Mouse (Mus musculus): ENCODE measurements around the gene Ring1.

The Ring1 gene

DNA sequence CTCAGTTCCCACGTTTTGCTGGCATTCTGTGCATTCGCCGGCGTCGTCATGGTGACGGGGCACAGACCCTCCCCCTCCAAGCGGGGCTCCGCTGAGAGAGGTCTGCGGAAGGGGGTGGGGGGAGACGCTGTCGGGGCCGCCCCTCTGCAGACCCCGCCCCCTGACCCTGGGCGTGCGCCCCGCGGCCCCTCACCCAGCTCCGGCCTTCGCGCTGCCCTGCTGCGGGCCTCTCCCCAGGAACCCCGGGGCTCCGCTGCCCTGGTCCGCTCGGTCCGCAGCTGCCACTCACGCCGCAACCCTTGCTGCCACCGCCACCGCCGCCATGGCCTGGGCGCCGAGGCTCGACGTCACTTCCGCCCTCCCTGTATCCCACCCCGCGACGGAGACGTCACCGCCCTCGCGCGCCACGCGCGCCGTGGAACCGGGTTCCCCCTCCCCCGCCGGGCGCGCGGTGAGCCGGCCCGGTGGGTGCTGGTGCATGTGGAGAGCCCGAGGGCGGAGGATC is at the start of gene Ring1:
Ring1 (minus strand) TSS at position 364 of the 505 bp plus-strand sequence.
- peak; percentile 90 for DNase-seq

DNA sequence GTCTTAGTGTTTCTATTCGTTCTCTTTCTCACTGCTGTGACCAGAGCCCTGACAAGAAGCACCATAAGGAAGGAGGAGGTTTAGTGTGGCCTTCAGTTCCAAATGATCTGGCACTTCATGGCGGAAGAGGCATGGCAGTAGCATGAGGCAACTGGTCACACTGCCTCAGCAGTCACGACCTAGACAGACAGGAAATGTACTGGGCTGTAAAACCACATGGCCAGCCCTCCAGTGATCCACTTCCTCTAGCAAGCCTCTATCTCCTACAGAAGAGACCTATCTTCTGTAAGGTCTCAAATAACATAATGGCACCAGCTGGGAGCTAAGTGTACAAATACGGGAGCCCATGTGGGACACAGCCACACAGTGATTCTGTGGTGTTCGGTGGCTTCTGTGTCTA is 47.6 kb upstream of the Ring1 start:
- no peak for DNase-seq

DNA sequence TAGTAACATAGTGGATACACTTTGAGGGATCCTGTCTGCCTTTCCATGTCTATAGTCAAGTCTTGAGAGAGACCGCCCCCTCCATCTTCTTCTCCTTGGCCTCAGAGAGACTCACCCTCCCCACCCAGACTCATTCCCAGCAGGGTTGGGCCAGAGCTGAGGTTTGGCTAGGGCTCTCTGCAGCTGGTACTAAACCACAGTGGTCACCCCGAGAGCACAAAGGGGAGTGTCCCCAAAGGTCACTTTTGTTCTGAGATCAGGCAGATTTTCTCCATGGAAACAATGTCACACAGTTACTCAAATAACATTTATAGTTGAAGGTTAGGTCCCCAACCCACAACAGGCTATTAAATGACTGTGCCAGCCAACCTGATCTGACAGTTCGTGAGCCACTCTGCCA is 44.4 kb upstream of the Ring1 start:
- no peak for DNase-seq

DNA sequence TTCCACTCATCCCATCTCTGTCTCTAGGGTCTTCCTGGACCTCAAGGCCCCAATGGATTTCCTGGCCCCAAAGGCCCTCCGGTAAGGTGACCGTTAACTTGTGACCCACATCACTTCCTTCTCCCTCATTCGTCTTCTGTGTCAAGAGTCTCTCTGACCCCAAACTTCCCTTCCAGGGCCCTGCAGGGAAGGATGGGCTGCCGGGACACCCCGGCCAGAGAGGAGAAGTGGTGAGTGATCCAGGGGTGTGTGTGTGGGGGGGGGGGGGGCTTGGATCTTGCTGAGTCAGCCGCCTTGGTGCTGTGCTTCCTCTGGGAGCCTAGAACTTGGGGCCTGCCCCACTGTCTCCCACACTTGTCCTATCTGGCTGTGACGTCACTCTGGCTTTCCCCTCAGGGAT is 32.7 kb upstream of the Ring1 start:
- DNase-seq: no peak

DNA sequence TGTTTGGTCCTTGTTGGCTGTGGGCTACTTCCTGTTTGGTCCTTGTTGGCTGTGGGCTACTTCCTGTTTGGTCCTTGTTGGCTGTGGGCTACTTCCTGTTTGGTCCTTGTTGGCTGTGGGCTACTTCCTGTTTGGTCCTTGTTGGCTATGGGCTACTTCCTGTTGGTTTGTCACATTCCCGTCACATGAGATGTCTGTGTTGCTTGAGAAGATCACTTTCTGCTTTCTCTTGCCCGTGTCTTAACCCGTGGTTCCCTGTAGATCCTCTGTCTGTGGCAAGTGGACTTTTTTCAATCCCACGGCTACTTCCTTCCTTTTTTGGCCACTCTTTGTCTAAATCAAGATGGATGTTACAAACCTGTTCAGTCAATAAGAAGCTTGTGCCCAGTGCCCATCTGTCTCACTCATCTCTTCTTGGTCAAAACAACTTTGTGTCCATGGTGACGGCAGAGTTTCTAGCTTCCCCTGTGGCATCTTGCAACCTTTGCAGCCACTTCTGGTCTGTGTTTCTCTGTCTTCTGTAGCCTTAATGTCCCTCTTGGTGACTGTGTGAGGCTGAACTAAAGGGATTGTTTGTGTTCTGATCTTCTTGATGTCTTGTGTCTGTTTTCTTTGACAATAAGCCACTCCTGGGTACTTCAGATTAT is 23.0 kb upstream of the Ring1 start:
- DNase-seq: no peak

DNA sequence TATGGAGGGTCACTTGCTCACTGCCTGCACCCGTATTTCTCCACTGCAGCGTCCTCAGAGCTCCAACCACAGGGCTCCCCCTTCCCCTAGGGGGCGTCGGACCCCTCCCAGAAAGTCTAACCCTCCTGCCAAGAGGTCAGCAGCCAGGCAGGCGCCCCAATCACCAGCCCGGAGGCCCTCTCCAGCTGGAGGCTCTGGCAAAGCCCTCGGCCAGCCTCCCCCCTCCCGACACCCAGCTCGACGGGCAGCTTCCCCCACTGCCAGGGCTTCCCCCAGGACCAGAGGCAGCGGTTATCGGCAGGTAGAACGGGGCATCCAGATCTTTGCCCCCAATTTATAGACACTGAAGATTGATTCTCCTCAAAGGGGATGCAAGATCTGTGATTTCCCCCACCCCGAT is 21.5 kb upstream of the Ring1 start:
- no peak for DNase-seq

DNA sequence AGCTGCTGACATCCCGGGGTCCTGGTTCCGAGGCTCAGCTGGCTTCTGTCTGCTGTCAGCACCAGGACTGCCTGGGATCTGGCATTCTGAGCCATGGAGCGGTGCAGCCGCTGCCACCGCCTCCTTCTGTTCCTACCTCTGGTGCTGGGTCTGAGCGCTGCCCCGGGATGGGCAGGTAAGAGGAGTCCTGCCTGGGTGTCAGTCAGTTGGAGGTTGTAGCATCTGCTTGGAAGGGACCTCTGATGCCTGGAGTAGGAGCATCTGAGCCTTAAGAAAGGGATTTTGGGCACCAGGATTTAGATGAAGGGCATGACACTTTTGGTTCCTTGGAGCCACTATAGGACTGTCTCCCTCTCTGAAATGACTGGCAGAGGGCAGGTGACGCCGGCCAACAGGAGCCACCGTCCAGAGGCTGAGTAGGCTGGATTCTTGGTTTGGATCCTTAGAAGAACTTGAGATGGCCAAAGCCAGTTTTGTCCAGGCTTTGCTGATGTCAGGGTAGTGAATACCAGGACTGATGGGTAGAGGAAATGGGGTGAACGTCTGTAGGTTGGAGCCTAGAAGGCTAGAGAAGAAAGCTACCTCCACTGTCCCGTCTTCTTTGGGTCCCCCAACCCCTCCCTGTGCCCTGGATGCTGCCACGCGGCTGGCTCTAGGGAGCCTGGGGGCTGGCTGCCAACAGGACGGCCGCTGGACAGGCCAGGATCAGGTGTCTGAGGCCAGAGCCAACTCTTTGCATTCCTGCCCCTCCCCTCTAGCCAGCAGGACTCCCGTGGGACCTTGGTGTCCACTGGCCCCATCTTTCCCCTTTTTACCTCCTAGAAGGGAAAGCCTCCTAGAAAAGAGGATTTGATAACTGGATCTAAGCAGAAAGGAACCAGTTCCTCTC is 15.3 kb upstream of the Ring1 start:
- DNase-seq: no peak

DNA sequence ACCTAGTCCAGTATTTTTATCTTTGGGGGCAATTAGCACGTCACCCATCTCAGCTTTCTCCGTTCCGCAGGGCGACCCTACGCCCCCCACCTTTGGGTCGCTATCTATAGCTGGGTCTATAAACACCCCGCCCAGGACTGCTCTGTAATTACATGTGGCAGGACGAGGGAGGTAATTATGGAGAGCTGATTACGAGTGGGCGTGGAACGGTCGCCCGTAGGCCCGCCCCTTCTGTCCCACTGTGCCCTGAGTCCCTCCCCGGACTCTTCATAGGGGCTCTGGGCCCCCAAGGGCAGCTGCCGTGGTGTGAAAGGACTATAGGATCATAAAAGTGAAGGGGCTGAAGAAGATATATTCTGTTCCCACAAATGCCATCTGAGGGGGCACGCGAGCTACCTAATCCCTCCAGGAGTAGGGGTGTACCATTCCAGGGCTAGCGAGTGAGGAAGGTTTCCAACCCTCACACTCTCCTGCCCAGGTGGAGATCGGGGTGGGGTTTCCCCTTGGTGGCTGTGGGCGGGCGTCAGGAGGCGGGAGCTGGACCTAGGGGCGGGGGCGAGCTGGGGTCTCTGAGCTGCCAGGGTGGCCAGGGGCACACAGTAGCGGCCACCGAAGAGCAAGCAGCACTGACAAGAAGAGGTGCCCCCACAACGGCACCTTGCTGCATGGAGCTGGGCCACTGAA is 14.5 kb upstream of the Ring1 start, which contains the start of gene Col11a2:
Col11a2 (plus strand) TSS at position 560 of the 684 bp plus-strand sequence.
- DNase-seq: no peak

DNA sequence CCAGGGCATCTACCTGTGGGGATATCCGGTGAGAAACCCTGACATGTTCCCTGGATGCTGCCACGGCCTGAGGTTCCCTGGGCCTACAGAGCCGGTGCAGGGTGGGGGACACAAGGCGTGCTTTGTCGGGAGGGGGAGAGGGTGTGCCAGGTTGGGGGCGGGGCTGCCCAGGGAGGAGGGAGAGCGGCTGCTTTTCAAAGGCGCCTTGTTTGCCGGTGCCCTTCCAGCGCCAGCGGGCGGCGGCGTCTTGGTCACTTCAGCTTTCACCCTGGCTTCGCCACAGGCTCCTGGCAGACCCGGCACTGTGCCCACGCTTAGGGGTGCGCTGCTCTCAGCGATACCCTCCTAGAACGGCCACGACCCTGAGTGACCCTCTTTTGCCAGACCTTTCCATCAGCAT is 14.0 kb upstream of the Ring1 start:
- peak; percentile 69 for DNase-seq

DNA sequence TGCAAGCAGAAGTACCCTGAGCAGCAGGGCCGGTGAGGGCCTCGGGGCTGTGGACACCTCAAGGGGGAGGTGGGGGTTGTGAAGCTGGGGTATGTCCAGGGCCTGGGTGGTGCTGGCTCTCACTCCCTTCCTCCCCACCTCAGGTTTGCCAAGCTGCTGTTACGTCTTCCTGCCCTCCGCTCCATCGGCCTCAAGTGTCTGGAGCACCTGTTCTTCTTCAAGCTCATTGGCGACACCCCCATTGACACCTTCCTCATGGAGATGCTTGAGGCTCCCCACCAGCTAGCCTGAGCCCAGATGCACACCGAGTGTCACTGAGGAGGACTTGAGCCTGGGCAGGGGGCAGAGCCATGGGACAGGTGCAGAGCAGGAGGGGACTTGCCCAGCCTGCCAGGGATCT is 12.8 kb upstream of the Ring1 start:
- no peak for DNase-seq

DNA sequence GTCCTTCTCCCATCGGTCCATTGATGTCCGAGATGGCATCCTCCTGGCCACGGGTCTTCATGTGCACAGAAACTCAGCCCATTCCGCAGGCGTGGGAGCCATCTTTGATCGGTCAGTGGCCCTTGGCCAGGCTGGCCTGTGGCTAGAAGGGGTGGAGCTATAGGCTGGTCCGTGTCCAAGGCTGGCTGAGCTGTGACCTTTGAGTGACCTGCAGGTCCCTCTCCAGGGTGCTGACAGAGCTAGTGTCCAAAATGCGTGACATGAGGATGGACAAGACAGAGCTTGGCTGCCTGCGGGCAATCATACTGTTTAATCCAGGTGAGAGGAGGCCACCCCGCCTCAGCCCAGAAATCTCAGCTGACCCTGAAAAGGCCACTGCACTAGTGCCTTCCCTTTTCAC is 12.2 kb upstream of the Ring1 start:
- DNase-seq: no peak

- no peak for DNase-seq
Measured at GRCm38 (mm10) chr17:34035517-34035916, 11.0 kb upstream of the Ring1 start.

DNA sequence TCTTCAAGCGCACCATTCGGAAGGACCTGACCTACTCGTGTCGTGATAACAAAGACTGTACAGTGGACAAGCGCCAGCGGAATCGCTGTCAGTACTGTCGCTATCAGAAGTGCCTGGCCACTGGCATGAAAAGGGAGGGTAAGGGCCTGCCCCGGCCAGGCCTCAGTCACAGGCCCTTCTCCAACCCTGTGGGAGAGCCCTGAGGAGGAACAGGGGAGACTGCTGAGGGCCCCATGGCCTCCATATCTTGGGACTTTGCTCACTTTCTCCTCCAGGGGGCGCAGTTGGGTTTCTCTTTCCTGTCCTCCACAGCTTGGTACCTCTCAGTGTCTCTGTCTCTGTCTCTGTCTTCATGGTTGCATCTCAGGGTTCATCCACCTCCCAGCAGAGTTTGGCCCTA is 9.6 kb upstream of the Ring1 start:
- DNase-seq: peak; percentile 63

GRCm38 (mm10) chr17:34033441-34033840 is 9.0 kb upstream of the Ring1 start:
- DNase-seq: no peak

- no peak for DNase-seq
Measured at GRCm38 (mm10) chr17:34032806-34033205, 8.3 kb upstream of the Ring1 start.

DNA sequence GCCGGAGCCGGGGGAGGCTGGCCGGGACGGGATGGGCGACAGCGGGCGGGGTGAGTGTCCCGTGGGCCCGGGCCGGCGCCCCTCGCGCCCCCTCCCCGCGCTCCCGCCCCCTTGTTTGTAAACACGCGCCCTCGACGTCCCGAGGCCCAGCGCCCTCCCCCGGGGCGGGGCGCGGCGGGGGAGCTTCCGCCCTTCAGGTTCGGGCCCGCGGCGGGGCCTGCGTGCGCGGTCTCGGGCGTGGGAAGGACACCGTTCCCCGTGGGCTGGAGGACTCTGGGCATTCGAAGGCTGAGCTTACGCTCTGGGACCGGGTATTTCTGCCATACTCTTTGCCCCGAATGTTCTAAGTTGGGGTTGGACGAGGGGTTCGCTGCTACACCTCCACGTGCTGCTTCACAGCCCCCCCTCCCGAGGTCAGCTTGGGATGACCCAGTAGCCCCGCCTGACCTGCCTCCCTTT is 7.7 kb upstream of the Ring1 start:
- DNase-seq: no peak

DNA sequence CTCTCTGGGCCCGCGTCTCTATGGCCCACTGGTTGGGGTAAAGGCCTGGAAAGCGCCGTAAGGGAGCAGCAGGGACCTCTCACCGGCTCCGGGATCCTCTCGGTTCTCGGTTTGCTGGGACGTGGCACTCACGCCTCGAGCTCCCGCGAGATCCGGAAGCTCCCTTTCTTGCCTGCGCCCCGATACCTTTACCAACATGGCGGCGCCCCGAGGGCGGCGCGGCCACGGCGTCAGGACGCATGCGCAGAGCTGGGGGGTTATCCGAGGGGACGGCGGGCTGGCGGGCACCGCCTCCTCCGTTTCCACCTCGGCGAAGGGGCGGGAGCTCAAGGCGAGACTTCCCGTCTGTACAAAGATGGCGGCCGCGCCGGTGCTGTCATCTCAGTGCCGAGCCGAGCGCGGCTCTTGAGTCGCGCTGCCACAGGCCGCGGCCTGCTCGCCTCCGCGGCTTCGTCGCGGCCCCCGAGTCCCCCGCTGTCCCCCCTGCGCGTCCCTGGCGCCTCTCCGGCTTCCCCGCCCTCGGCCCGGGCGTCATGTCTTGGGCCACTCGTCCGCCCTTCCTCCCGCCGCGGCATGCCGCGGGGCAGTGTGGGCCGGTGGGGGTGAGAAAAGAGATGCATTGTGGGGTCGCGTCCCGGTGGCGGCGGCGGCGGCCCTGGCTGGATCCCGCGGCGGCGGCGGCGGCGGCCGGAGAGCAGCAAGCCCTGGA is 7.1 kb upstream of the Ring1 start, which contains the start of the genes Slc39a7 and Rxrb:
Slc39a7 (minus strand) TSS at position 218 of the 709 bp plus-strand sequence.
Rxrb (plus strand) TSS at position 348 of the 709 bp plus-strand sequence.
- peak; percentile 97 for DNase-seq

DNA sequence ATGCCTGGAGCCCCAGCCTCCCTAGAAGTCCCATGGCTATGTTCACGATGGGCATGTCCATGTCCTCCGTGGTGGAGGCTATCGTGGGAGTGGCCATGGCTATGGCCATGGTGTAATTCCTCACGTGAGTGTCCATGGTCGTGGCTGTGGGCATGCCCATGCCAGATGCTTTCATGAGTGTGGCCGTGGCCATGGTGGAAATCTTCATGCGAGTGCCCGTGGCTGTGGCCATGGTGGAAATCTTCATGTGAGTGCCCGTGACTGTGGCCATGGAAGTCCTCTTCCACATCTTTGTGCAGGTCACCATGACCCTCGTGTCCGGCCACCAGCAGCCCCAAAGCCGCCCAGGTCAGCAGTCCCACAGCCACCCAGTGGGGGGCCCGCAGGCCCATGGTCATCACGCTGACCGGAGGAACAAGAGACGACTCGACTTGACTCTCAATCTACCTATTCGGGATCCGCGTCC is 6.4 kb upstream of the Ring1 start:
- no peak for DNase-seq

DNA sequence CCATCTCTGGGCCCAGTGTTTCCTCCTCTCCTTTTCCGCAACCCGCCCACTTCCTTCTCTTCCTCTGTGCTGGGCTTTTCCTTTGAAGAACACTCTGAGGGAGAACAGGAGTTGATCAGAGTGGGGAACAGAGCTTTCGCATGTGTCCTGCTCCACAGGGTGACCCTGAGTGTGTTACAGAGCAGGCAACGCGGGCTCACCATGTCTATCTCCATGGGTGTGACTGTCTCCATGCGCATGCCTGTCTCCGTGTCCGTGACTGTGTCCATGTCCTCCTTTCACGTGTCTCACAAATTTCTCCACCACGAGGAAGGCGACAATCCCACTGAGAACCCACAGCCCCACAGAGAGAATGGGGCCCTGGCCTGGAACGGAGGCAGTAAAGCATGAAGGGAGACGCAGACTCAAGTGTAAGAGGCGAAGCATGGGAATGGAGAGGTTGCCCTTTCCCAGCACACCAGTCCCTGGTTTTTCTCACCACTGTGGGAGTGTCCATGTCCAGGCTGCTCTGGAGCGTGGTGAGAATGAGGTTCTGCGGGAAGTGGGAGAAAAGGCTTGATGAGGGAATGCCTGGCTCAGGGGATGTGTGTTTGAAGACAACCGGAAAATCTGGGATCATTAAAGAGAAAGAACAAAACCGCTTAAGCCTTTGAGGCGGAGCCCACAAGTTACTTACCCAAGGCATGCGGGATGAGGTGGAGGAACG is 5.6 kb upstream of the Ring1 start:
- no peak for DNase-seq

- no peak for DNase-seq
Measured at GRCm38 (mm10) chr17:34029150-34029889, 4.8 kb upstream of the Ring1 start.

Data from right cerebral cortex, adult 18-20 months (tissue).